8 mouse cellular contexts compared by ENCODE assay signal in the genomic region with DNA sequence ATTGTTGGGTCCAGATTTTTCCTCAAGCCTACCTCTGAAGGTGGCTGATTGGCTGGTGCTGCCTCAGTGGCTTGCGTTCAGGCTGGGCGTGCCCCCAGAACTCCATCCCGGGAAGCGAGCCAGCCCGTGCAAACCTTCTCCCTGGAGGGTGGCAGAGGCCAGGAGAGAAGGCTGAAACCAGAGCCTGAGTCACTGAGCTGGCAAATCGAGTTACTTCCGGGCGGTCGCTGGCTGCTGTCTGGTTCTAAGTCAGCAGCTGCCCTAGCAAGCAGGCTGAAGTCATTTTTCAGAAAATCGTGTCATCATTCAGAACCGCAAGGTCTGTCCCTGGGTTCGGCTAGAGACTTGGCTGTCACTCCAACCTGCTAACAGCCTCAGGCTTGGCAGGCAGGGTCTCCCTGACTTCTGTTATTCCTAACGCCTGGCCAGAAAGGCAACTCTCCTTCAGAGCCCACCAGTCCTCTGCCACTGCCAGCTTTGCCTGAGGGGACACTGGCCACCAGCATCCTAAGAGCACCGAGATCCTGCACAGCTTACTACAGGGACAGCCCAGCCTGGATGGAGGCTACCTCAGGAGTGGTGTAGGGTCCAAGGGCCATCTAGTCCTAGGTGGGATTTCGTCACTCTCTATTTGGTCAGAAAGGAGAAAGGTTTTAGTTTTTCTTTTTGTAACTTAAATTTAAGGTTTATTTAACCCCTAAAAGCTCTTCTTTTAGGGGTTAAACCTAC. TPM values are rescaled to one million over a fixed set of nuclear protein-coding genes. Genes with fewer than 3 reads are reported as not detected.
DNase-seq lines count a peak whose midpoint lies in the region; ATAC-seq and TF ChIP-seq lines count a peak whose summit lies in the region.

No protein-coding gene starts in this region.

- H3K9ac ChIP-seq in heart, postnatal 0 days (replicated peaks; ENCODE audit: low read depth, low read length) = no peak overlapping the region
- H3K9ac ChIP-seq in limb, embryonic 15.5 days = no peak overlapping the region

- whole genome bisulfite sequencing in heart, postnatal 0 days = 52% methylated on average over 15 of the region's 15 CpGs
- WGBS in limb, embryonic 15.5 days = 37% methylated on average over 15 of the region's 15 CpGs

- ATAC-seq in heart, postnatal 0 days (ENCODE audit: insufficient read depth, low read depth) = peak; percentile 31; the same call in 1 of the 2 replicates
- ATAC-seq in limb, embryonic 15.5 days (ENCODE audit: insufficient number of reproducible peaks, low FRiP score, low TSS enrichment, low read depth) = peak; percentile 72
- no peak for ATAC-seq in CD4-positive, CD25-positive, alpha-beta regulatory T cell, adult 4 months
- no peak for ATAC-seq in erythroid progenitor cell, adult 5-6 weeks (replicated peaks; ENCODE audit: low FRiP score, poor library complexity, severe bottlenecking)

- TF ChIP-seq EP300 in heart, postnatal 0 days (IDR thresholded peaks at IDR 0.05; ENCODE audit: low read depth) = no peak

- no peak overlapping the region for H3K27ac ChIP-seq in heart, postnatal 0 days (ENCODE audit: low read depth)
- peak overlapping the region; percentile 75 for H3K27ac ChIP-seq in limb, embryonic 15.5 days

- H3K27me3 ChIP-seq in heart, postnatal 0 days (ENCODE audit: control insufficient read depth, insufficient read depth, low read length) = no peaks in the 10 kb centered on the region
- H3K27me3 ChIP-seq in limb, embryonic 15.5 days = no peaks in the 10 kb centered on the region

- peak; percentile 39 for DNase-seq in right cerebral cortex, postnatal 4 days
- DNase-seq in right cerebral cortex, postnatal 36 days (ENCODE audit: low spot score in 2 of 2) = no peak
- DNase-seq in cerebellum, postnatal 4 days (ENCODE audit: low spot score in 2 of 2) = peak; percentile 44 to 89
- no peak for DNase-seq in heart, postnatal 0 days (ENCODE audit: low spot score)
- DNase-seq in layer of hippocampus, adult 11-12 months (ENCODE audit: low spot score) = no peak

- no peaks in the 10 kb centered on the region for H3K36me3 ChIP-seq in heart, postnatal 0 days (replicated peaks; ENCODE audit: control insufficient read depth, insufficient read depth, low read length)
- H3K36me3 ChIP-seq in limb, embryonic 15.5 days = no peaks in the 10 kb centered on the region

- peaks cover 4% of the 10 kb centered on the region; the same call in 1 of the 2 replicates for H3K4me1 ChIP-seq in heart, postnatal 0 days (ENCODE audit: control insufficient read depth, insufficient read depth)
- peaks cover 26% of the 10 kb centered on the region for H3K4me1 ChIP-seq in limb, embryonic 15.5 days

- no peak overlapping the region for H3K4me3 ChIP-seq in heart, postnatal 0 days (ENCODE audit: low read depth, low read length)
- H3K4me3 ChIP-seq in limb, embryonic 15.5 days = no peak overlapping the region

- no peak overlapping the region for H3K4me2 ChIP-seq in heart, postnatal 0 days (ENCODE audit: low read depth, low read length)
- H3K4me2 ChIP-seq in limb, embryonic 15.5 days = no peak overlapping the region

- no peaks in the 10 kb centered on the region for H3K9me3 ChIP-seq in heart, postnatal 0 days (replicated peaks; ENCODE audit: control insufficient read depth, low read length)
- H3K9me3 ChIP-seq in limb, embryonic 15.5 days = no peaks in the 10 kb centered on the region

- TF ChIP-seq CTCF in heart, postnatal 0 days (IDR thresholded peaks at IDR 0.05; ENCODE audit: low read depth) = no peak

RNA-seq across cellular contexts. Expression of a gene that starts 11.6 kb away (rescaled TPM):
- 27.7 and 34.4 TPM in 2 replicates for total RNA-seq in heart, postnatal 0 days (2014; rRNA removed; ENCODE audit: low replicate concordance)
- 39.5 and 46.8 TPM in 2 replicates for polyA plus RNA-seq in heart, postnatal 0 days (2015; fragmentation: Nextera tagmentation; extraction: Ambion mirVana)
- 26.1 and 26.8 TPM in 2 replicates for polyA plus RNA-seq in limb, embryonic 15.5 days (2015; fragmentation: Nextera tagmentation; extraction: Ambion mirVana)
- polyA plus RNA-seq in CD4-positive, CD25-positive, alpha-beta regulatory T cell, adult 4 months (2017; shearing (Covaris generic)) = under 1 TPM; 0.86 to 0.96 TPM
- total RNA-seq in erythroid progenitor cell, adult 5-6 weeks (2015; ENCODE audit: low replicate concordance) = 1.8 TPM in 1 of 2 replicates, not detected in the other
- 1.2 and 1.4 TPM in 2 replicates for total RNA-seq in erythroid progenitor cell, adult 5-6 weeks (2017; ENCODE audit: low replicate concordance)

Comparison
In these comparisons a context has a peak if more than half of its experiments do, and no peak if none do; other contexts are left out.
1. DNase-seq: peak in right cerebral cortex, postnatal 4 days (single experiment) and cerebellum, postnatal 4 days (2 of 2); none in right cerebral cortex, postnatal 36 days (0 of 2), heart, postnatal 0 days (single experiment) and layer of hippocampus, adult 11-12 months (single experiment).
2. ATAC-seq: peak in heart, postnatal 0 days (single experiment) and limb, embryonic 15.5 days (single experiment); none in CD4-positive, CD25-positive, alpha-beta regulatory T cell, adult 4 months (single experiment) and erythroid progenitor cell, adult 5-6 weeks (single experiment).
3. RNA of a gene that starts 11.6 kb away (polyA plus RNA-seq): 39.5 to 46.8 TPM in heart, postnatal 0 days and 26.1 to 26.8 TPM in limb, embryonic 15.5 days; 0.86 to 0.96 TPM in CD4-positive, CD25-positive, alpha-beta regulatory T cell, adult 4 months; every median in the first group is over 10 times any median in the second.